Mouse (Mus musculus): ENCODE results near the gene Mapk1.

The Mapk1 gene

GRCm38 (mm10) chr16:17018071-17018470 lies 34.9 kb downstream of the Mapk1 start:
- no peak for DNase-seq

GRCm38 (mm10) chr16:17024469-17025148 lies 41.4 kb downstream of the Mapk1 start:
- DNase-seq, result no peak

- DNase-seq, result no peak
Observed at GRCm38 (mm10) chr16:17029971-17030695, 47.0 kb downstream of the Mapk1 start.

- no peak for DNase-seq
Observed at GRCm38 (mm10) chr16:17033754-17034153, 50.6 kb downstream of the Mapk1 start.

- DNase-seq, result no peak
Observed at GRCm38 (mm10) chr16:17040716-17041115, 57.5 kb downstream of the Mapk1 start.

GRCm38 (mm10) chr16:17041417-17041816 lies 58.2 kb downstream of the Mapk1 start:
- DNase-seq, result no peak

GRCm38 (mm10) chr16:17044320-17044719 lies 61.1 kb downstream of the Mapk1 start:
- no peak for DNase-seq

- no peak for DNase-seq
Observed at GRCm38 (mm10) chr16:17045287-17045686, 62.1 kb downstream of the Mapk1 start.

- no peak for DNase-seq
Observed at GRCm38 (mm10) chr16:17049886-17050285, 66.7 kb downstream of the Mapk1 start.

GRCm38 (mm10) chr16:17052087-17052486 lies 68.9 kb downstream of the Mapk1 start:
- DNase-seq, result no peak

- no peak for DNase-seq
Observed at GRCm38 (mm10) chr16:17053903-17054302, 70.7 kb downstream of the Mapk1 start.

- DNase-seq, result peak; percentile 43
Observed at GRCm38 (mm10) chr16:17055584-17055983, 72.4 kb downstream of the Mapk1 start.

- no peak for DNase-seq
Observed at GRCm38 (mm10) chr16:17062338-17062737, 79.2 kb downstream of the Mapk1 start.

GRCm38 (mm10) chr16:17067552-17067951 lies 84.4 kb downstream of the Mapk1 start:
- DNase-seq, result no peak

GRCm38 (mm10) chr16:17069511-17070443 lies 86.6 kb downstream of the Mapk1 start, which contains the start of gene Ypel1:
Gene Ypel1, plus strand, starts transcription at chr16:17069696.
- DNase-seq, result peak; percentile 90

GRCm38 (mm10) chr16:17070716-17071115 lies 87.5 kb downstream of the Mapk1 start:
- no peak for DNase-seq

- peak; percentile 38 for DNase-seq
Observed at GRCm38 (mm10) chr16:17073000-17073399, 89.8 kb downstream of the Mapk1 start.

GRCm38 (mm10) chr16:17076301-17076700 lies 93.1 kb downstream of the Mapk1 start:
- no peak for DNase-seq

GRCm38 (mm10) chr16:17076869-17077268 lies 93.7 kb downstream of the Mapk1 start:
- no peak for DNase-seq

GRCm38 (mm10) chr16:17078101-17078500 lies 94.9 kb downstream of the Mapk1 start:
- DNase-seq, result no peak

GRCm38 (mm10) chr16:17082121-17082792 lies 99.1 kb downstream of the Mapk1 start:
- DNase-seq, result no peak

GRCm38 (mm10) chr16:17085636-17086035 lies 102.5 kb downstream of the Mapk1 start:
- DNase-seq, result no peak

- no peak for DNase-seq
Observed at GRCm38 (mm10) chr16:17086241-17086640, 103.1 kb downstream of the Mapk1 start.

Measured in right cerebral cortex, postnatal 25 days (tissue).